Mouse (Mus musculus): ENCODE data around the gene Ppp1r10. TPM values are rescaled to one million over a fixed set of nuclear protein-coding genes. Genes with fewer than 3 reads are reported as not detected.
"Not testable (repeated sequence)": the region's sequence is repeated elsewhere in the genome, so short reads cannot be mapped to it uniquely, and the experiment has no call there.

The Ppp1r10 gene
- total RNA-seq, 2 experiments from 2014 or later, result 43.3 to 45.1 TPM

DNA sequence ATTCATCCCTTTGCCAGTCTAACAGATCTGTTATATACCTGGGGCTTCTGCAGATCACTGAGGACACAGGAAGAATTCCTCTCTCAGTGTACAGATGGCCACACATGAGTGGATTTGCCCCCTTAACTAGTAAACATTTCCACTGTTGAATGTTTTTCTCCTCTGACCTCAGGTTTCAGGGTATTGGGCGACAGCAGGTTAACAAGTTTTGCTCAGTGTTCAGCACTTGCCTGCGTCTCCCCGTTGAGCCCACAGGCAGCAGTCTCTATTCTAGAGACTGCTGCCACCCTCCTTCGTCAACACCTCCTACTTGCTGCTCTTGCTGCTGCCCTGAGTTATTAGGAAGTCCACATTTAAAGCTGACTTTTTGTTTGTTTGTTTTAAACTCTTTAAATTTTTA lies 5.5 kb downstream of the Ppp1r10 start:
- DNase-seq, result no peak
- intact Hi-C loops (cut with DNase I), result no loop called here

DNA sequence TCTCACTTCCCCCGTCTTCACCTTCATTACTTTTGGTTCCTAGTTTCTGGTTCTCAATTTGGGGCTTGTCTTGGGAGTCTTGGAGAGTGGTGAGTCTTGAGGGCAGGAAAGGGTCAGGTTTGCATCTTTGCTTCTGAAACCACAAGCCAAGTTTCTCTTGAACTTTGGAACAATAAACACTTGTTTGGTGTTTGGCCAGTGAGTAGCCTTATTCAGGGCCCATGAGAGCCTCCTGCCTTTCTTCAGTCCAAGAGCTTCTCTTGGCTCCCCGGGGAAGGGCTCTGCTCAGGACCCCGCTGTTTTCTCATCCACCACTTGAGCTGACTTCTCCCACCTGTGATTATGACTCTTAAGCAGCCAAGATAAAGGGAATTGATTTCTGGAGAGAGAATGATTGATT lies 6.3 kb downstream of the Ppp1r10 start:
- DNase-seq, result no peak
- intact Hi-C loops (cut with DNase I), result no loop called here

- intact Hi-C loops (cut with DNase I), result no loop called here
- no peak for DNase-seq
These were observed 7.0 kb downstream of the Ppp1r10 start for GRCm38 (mm10) chr17:35923281-35923680.

- DNase-seq, result no peak
- intact Hi-C loops (cut with DNase I), result no loop called here
These were observed 11.2 kb downstream of the Ppp1r10 start for GRCm38 (mm10) chr17:35927471-35927870.

DNA sequence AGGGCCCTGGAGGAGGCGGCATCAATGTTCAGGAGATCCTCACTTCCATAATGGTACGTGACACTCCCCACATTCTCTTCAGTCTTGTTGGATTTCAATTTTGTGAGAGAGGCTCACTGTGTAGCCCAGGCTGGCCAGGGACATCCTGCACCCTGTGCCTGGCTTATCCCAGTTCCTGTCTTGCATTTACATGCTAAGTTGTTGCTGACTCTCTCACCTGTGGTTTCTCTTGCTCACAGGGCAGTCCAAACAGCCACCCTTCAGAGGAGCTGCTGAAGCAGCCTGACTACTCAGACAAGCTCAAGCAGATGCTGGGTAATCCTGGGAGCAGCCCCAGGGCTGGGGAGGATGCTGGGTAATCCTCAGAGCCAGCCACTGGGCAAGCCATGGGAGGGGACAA lies 13.3 kb downstream of the Ppp1r10 start:
- intact Hi-C loops (cut with DNase I), result no loop called here
- no peak for DNase-seq

- no peak for DNase-seq
- intact Hi-C loops (cut with DNase I), result no loop called here
These were observed 14.4 kb downstream of the Ppp1r10 start for GRCm38 (mm10) chr17:35930627-35931026.

DNA sequence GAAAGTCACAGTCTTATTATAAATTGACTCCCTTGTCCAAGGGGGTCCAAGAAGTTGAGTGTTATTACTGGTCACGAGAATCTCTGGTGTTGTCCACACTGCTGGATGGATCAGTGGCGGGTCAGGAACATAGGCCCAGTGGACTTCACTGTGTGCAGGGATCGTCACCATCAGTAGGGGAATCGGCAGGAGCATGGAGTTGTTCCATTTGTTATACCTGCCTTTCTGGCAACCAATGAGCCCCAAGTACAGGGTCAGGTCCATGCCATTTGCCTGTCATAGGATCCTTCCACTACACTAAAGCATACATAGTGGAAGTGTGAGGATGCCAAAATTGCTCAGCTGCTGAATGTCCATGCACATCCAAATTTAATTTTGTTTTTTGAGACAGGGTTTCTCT lies 16.4 kb downstream of the Ppp1r10 start:
- intact Hi-C loops (cut with DNase I), result no loop called here
- DNase-seq, result no peak

- intact Hi-C loops (cut with DNase I), result loop anchor here (5.0 kb wide), 2 partner anchors 177 to 257 kb away; partner anchors contain the start of gene H2-T3
These were observed 19.5 kb downstream of the Ppp1r10 start for GRCm38 (mm10) chr17:35935763-35936162.

GRCm38 (mm10) chr17:35937700-35938348 lies 21.6 kb downstream of the Ppp1r10 start:
- intact Hi-C loops (cut with DNase I), result loop anchor here (1.0 to 5.0 kb wide), 3 partner anchors 55 to 254 kb away; partner anchors contain the start of gene H2-T3

More at GRCm38 (mm10) chr17:35935763-35936162, 19.5 kb downstream of the Ppp1r10 start:
- not testable (repeated sequence) for DNase-seq

DNA sequence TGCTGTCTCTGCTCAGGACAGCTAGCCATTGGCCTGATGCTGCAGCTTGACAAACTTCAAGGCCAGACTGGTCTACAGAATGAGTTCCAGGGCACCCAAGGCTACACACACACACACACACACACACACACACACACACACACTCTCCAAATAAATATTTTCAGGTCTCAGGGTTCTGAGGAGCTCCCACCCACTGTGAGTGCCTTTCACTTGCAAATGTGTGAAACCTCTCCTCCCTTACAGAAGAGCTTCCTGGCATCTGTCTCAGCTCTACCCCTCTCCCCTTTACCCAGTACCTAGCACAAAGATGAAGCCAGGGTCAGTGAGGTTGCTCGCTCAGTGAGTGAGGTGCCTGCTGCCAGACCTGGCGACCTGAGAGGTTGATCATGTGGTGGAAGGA lies 22.9 kb downstream of the Ppp1r10 start:
- intact Hi-C loops (cut with DNase I), result loop anchor here (5.0 kb wide), 2 partner anchors 173 to 253 kb away; partner anchors contain the start of gene H2-T3
- DNase-seq, result no peak

More at GRCm38 (mm10) chr17:35937700-35938348, 21.6 kb downstream of the Ppp1r10 start:
- DNase-seq, result peak; percentile 45 to 62

- intact Hi-C loops (cut with DNase I), result loop anchor here (5.0 kb wide), 2 partner anchors 172 to 252 kb away; partner anchors contain the start of gene H2-T3
- no peak for DNase-seq
These were observed 23.7 kb downstream of the Ppp1r10 start for GRCm38 (mm10) chr17:35939941-35940340.

GRCm38 (mm10) chr17:35950946-35951345 lies 34.7 kb downstream of the Ppp1r10 start:
- intact Hi-C loops (cut with DNase I); DNase-seq: not testable (repeated sequence)

DNA sequence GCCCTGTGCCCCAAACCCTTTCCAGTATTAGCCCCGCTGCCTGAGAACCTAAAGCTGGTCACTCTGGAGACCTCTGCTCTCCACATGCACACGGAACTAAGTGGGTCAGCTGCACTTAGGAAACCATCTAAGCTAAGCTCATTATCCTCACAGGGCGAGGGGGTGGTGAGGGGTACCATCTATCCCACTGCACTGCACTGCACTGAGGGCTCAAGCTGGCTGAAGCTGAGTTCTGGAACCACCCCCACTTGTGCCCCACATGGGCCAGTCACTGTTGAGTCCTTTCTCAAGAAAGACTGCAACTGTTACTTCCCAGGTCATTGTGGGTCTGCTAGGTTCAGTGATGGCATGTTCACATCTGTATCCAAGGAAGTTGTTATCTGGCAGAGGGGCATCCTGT lies 36.3 kb downstream of the Ppp1r10 start:
- intact Hi-C loops (cut with DNase I); DNase-seq: not testable (repeated sequence)

DNA sequence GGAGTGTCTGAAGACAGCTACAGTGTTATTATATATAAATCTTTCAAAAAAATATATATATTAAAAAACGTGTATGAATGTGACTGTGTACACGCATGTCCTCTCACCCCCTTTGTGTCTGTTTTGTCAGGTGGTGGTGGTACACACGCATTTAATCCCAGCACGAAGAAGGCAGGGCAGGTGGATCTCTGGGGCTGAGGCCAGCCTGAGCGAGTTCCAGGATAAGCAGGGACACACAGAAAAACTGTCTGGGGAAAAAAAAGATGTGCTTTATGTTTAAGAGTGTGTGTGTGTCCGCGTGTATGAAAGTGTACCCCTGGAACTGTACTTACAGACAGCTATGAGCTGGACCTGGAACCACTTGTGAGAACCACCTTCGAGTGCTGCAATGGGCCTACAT lies 38.4 kb downstream of the Ppp1r10 start:
- intact Hi-C loops (cut with DNase I), result no loop called here
- DNase-seq, result no peak

- intact Hi-C loops (cut with DNase I), result no loop called here
- no peak for DNase-seq
These were observed 42.4 kb downstream of the Ppp1r10 start for GRCm38 (mm10) chr17:35958533-35959223.

DNA sequence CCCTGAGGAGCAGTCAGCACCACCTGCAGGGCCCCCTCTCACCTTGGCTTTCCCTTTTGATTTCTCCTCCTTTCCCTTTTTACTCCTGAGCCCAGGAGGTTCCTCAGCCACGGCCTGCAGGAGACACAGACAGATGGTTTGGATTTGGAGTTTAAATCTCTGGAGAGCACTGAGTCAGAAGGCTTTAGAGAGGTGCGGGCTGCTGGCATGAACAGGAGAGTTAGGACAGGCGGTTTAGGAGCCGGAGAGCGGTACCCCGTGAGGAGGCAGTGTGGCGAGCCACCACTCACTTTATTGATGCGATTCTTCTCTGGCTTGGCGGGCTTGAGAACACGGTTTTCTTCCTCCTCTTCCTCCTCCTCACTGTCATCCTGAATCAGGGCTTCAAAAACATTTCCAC lies 47.0 kb downstream of the Ppp1r10 start:
- intact Hi-C loops (cut with DNase I), result no loop called here
- no peak for DNase-seq

DNA sequence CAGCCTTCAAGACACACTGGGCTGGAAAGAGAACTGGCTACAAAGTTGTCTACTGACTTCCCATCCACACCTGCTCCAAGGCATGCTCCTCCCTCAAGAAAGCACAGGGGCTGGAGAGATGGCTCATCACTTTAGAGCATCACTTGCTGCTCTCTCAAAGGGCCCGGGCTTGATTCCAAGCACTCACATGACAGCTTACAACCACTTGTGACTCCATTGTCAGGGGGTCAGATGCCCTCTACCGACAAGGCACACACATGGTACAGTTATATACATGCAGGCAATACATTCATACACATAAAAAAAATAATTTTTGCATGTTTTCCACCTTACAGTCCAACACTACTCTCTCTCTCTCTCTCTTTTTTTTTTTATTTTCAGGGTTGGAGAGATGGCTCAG lies 51.4 kb downstream of the Ppp1r10 start:
- intact Hi-C loops (cut with DNase I), result no loop called here
- DNase-seq, result no peak

DNA sequence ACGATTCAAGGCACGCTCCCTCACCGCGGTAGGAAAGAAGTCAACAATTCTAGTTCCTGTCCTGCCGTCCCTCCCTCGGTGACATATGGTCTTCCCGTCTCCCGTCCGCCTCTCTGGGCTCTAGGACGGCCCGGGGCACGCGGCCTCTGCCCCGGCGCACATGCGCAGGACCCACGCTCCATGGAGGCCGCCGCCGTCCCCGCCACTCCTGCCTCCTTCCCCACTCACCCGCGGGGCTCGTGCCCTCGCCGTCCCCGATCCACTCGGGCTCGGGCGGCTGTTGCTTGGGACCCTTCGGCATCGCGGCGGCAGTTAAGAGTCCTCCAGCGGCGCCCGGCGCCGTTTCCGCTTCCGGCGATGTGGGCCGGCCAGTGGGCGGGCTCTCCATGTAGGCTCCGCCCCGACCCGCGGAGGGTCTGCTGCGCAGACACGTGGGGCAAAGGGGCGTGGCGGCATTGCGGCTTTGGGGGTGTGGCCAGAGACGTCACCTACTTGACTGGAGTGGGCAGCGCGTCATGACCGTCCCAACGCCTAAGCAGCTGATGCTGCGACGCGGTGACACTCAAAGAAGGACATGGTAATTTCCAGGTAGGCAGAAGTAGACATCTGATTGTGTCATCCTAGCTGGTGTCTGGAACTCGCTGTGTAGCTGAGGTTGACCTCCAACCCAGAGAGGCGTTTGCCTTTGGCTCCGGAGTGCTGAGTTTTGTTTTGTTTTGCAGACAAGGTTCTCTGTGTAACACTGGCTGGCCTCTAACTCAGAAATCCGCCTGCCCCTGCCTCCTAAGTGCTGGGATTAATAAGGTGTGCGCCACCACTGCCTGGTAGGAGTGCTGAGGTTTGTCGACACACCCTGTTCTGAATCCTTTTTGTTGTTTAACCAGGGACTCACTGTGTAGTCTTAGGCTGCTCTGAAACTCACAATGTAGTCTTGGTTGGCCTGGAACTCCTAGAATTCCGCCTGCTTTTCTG lies 53.5 kb downstream of the Ppp1r10 start, which contains the start of gene Abcf1:
Gene Abcf1, minus strand, starts transcription at position 344 of the 972 bp plus-strand sequence.
- intact Hi-C loops (cut with DNase I), result no loop called here
- peak; percentile 99 for DNase-seq

DNA sequence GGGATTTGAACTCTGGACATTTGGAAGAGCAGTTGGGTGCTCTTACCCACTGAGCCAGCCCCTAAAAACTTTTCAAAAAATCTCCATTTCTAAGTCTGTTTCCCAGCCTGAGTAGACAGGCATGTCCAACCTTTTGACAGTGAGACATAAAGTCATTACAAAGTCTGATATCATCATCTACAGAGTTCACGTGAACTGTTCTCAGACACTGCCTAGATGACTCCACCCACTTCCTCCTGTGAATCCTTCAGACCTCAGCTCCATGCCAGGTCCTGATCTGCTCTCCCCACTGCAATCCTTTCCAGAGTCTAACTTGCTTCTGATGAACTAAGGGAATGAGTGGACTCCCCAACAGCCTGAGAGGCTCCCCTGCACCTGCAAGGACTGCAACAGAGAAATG lies 55.9 kb downstream of the Ppp1r10 start:
- intact Hi-C loops (cut with DNase I), result no loop called here
- no peak for DNase-seq

- no peak for DNase-seq
- intact Hi-C loops (cut with DNase I), result no loop called here
These were observed 62.7 kb downstream of the Ppp1r10 start for GRCm38 (mm10) chr17:35978811-35979400.
